Mouse (Mus musculus) layer of hippocampus, postnatal 36 days (tissue): ENCODE measurements at regions not wholly inside any gene's neighbourhood (a gene's known extent, or its start where the extent isn't known, plus 50 kb on each side); places are given as distances from the start of the nearest gene placed in this dataset.

Source experiments
- DNase-seq, 2 experiments: peaks; one replicate each; pipeline ENCODE4 v3.0.0; 2022

- DNase-seq: peak in 1 of 2 experiments; percentile 6
Observed at GRCm38 (mm10) chr6:73792207-73792606, 322.7 kb upstream of the 4931417E11Rik start.

GRCm38 (mm10) chr6:73756207-73756815 is 286.8 kb upstream of the 4931417E11Rik start:
- no peak for DNase-seq
